Mouse (Mus musculus) intestine, embryonic 16.5 days (tissue): Measurements from ENCODE around the gene Ndufc2. TPM values are rescaled to one million over a fixed set of nuclear protein-coding genes. Genes with fewer than 3 reads are reported as not detected.

Experiments
- ATAC-seq: fragments of 200-750 bp; cut with Nextera tagmentation; 2 replicates; pipeline ENCODE4 v1.8.0; 2017; ENCODE audit warnings: moderate TSS enrichment, moderate library complexity
- H3K27ac ChIP-seq: fragments of 300-500 bp; sonication (generic); 2 replicates; pipeline ENCODE4 v1.5.1; 2014; ENCODE audit warnings: mild to moderate bottlenecking, low read length
- H3K27me3 ChIP-seq: fragments of 300-500 bp; sonication (generic); replicated peaks from 2 replicates; pipeline ENCODE4 v1.6.1; 2014; ENCODE audit warnings: low read length, control low read depth, mixed read lengths; ENCODE audit not compliant: control insufficient read depth, insufficient read depth
- H3K36me3 ChIP-seq: fragments of 300-500 bp; sonication (generic); 2 replicates; pipeline ENCODE4 v1.6.1; 2014; ENCODE audit warnings: low read length, control low read depth; ENCODE audit not compliant: control insufficient read depth, insufficient read depth
- H3K4me1 ChIP-seq: fragments of 300-500 bp; sonication (generic); 2 replicates; pipeline ENCODE4 v1.6.1; 2014; ENCODE audit warnings: low read length, control low read depth, mixed read lengths; ENCODE audit not compliant: control insufficient read depth, insufficient read depth
- H3K4me2 ChIP-seq: fragments of 300-500 bp; sonication (generic); 2 replicates; pipeline ENCODE4 v1.6.1; 2014; ENCODE audit warnings: low read depth, low read length, control low read depth
- H3K4me3 ChIP-seq: fragments of 300-500 bp; sonication (generic); 2 replicates; pipeline ENCODE4 v1.5.1; 2014; ENCODE audit warnings: mild to moderate bottlenecking, low read length
- H3K9ac ChIP-seq: fragments of 300-500 bp; sonication (generic); 2 replicates; pipeline ENCODE4 v1.6.1; 2014; ENCODE audit warnings: low read depth, low read length
- H3K9me3 ChIP-seq: fragments of 300-500 bp; sonication (generic); 2 replicates; pipeline ENCODE4 v1.6.1; 2016; ENCODE audit warnings: low read length, control low read depth; ENCODE audit not compliant: control insufficient read depth
- WGBS: fragments of 180-500 bp; shearing (Covaris S2); extraction: QIAGEN DNeasy Blood & Tissue Kit; methylation state at CpG from one replicate; pipeline ENCODE4 v1.1.7; 2014; 5-methylcytosine and 5-hydroxymethylcytosine counted together
- polyA plus RNA-seq: library from polyadenylated mRNA; unstranded; fragments of >200 nt; fragmentation: Nextera tagmentation; extraction: Ambion mirVana; gene quantifications from 2 replicates; pipeline ENCODE4 v1.2.1, GENCODE M21; 2015

Gene Ndufc2
- polyA plus RNA-seq, 1 experiment from 2014 or later, result 385 TPM

DNA sequence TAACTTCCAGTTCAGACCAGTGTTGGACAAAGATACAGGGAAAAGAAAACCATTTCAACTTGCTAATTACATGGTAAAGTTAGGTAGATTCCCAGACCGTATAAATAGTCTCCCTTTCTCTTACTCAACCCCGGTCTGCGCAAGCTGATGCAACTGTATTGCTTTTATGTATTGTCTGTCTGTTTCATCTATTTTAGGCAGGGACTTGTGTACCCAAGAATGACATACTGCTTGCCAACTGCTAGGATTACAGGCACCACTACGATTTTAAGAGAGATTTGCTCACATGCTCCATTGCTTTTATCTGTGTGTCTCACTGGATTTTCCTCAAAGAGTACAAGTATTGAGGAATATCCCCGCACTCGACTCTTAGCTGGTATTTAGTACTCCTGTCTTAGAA is 860 bp upstream of the Ndufc2 start:
- 89% methylated on average over 6 of the region's 6 CpGs for WGBS
- ATAC-seq, result no peak
- H3K27me3 ChIP-seq, result no peaks in the 10 kb centered on the region

DNA sequence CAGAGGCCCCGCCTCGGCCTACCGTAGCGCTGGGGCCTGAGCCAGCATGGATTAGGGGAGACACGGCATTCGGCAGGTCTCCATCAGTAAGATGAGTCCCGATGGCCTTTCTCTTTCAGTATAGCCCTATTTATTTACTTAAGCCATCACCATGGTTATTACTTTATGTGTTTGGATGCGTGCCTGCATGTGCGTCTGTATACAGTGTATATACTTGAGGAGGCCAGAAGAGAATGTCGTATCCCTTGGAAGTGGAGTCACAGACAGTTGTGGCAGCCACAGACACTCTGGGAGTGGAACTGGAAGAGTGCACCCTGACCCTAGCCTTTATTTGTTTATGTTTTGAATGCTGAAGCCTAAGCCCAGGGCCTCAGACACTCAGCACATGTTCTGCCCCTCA is 7.3 kb downstream of the Ndufc2 start:
- no peak overlapping the region for H3K4me2 ChIP-seq
- H3K9me3 ChIP-seq, result no peaks in the 10 kb centered on the region
- 64% methylated on average over 10 of the region's 10 CpGs for WGBS
- peaks cover 22% of the 10 kb centered on the region for H3K36me3 ChIP-seq
- H3K27me3 ChIP-seq, result no peaks in the 10 kb centered on the region
- no peaks in the 10 kb centered on the region for H3K4me1 ChIP-seq
- no peak overlapping the region for H3K4me3 ChIP-seq
- no peak overlapping the region for H3K9ac ChIP-seq
- no peak overlapping the region for H3K27ac ChIP-seq
- peak; percentile 49 for ATAC-seq

More for the DNA sequence above, 860 bp upstream of the Ndufc2 start:
- peaks cover 13% of the 10 kb centered on the region for H3K4me1 ChIP-seq
- no peaks in the 10 kb centered on the region; the same call in 1 of the 2 replicates for H3K36me3 ChIP-seq
- no peak overlapping the region for H3K4me3 ChIP-seq
- H3K4me2 ChIP-seq, result no peak overlapping the region
- H3K9me3 ChIP-seq, result no peaks in the 10 kb centered on the region
- no peak overlapping the region for H3K9ac ChIP-seq
- H3K27ac ChIP-seq, result no peak overlapping the region

GRCm38 (mm10) chr7:97411106-97411505 is 11.3 kb downstream of the Ndufc2 start:
- H3K27me3 ChIP-seq, result no peaks in the 10 kb centered on the region
- no peak overlapping the region for H3K27ac ChIP-seq
- no peak overlapping the region for H3K4me2 ChIP-seq
- peaks cover 22% of the 10 kb centered on the region for H3K36me3 ChIP-seq
- H3K4me3 ChIP-seq, result no peak overlapping the region
- no peaks in the 10 kb centered on the region for H3K4me1 ChIP-seq
- 91% methylated on average over 2 of the region's 2 CpGs for WGBS
- ATAC-seq, result no peak
- H3K9ac ChIP-seq, result no peak overlapping the region
- no peaks in the 10 kb centered on the region for H3K9me3 ChIP-seq

DNA sequence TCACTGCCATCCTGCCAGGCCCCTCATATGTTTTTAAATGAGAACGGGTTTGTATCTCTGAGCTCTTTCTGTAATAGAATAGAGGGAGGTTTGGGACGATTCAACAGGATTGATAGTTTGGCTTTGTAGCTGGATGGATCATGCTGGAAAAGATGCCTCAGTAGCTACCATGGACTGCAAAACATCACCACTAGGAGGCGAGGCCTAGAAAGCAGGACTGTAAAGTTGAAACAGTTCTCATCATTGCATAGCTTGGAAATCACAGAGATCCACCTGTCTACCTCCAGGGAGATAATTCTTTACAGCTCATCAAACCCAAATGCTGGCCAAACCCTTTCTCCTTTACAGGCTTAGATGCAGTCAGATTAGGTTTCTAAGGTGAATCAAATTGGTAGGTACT is 11.8 kb downstream of the Ndufc2 start:
- no peak overlapping the region for H3K9ac ChIP-seq
- H3K4me3 ChIP-seq, result no peak overlapping the region
- no peak overlapping the region for H3K27ac ChIP-seq
- H3K27me3 ChIP-seq, result no peaks in the 10 kb centered on the region
- H3K4me1 ChIP-seq, result no peaks in the 10 kb centered on the region
- 79% methylated on average over 3 of the region's 3 CpGs for WGBS
- no peaks in the 10 kb centered on the region for H3K9me3 ChIP-seq
- no peak overlapping the region for H3K4me2 ChIP-seq
- H3K36me3 ChIP-seq, result peaks cover 22% of the 10 kb centered on the region
- ATAC-seq, result no peak

DNA sequence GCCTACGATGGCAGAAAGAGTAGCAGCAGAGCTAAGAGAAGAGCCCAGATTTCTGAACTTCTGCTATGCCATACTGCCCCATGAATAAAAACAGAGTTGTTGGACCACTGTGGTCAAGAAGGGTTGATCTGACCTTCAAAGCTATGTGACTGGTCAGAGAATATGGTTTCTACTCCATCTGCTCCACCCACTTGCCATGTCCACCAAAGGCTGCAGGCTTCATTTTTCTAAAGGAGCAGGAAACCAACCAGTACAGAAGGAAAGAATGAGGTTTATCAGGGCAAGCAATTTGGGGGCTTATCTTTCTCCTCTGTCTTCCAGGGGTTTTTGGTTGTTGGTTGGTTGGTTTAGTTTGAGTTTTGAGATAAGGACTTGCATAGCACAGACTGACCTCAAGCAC is 14.2 kb downstream of the Ndufc2 start:
- Histone ChIP-seq H3K27ac (no peak overlapping the region), H3K9ac (no peak overlapping the region), H3K36me3 (peaks cover 19% of the 10 kb centered on the region), H3K4me2 (no peak overlapping the region), H3K9me3 (no peaks in the 10 kb centered on the region), H3K4me1 (no peaks in the 10 kb centered on the region), H3K27me3 (no peaks in the 10 kb centered on the region), H3K4me3 (no peak overlapping the region)
- WGBS, result 94% methylated on average over 1 of the region's 1 CpGs
- ATAC-seq, result no peak

DNA sequence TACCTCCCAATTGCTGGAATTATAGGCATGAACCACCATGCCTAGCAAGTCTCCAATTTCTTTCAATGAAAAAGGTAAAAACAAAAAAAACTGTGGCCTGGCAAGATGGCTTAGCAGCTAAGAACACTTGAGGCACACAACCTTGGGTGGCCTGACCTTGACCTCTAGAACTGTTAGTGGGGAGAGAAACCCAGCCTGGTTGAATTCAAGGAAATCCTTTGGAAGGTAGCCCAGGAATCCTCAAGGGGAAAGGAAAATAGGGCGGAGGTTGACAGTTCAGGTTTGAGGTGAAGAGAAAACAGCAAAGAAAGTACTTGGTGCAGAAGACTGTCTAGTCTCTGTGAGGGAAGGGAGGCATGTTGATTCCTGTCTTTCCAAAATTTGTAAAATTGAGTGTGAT is 14.6 kb downstream of the Ndufc2 start:
- Histone ChIP-seq H3K4me1 (no peaks in the 10 kb centered on the region), H3K4me2 (no peak overlapping the region), H3K9ac (no peak overlapping the region), H3K4me3 (no peak overlapping the region), H3K9me3 (no peaks in the 10 kb centered on the region), H3K27me3 (no peaks in the 10 kb centered on the region), H3K36me3 (peaks cover 16% of the 10 kb centered on the region), H3K27ac (no peak overlapping the region)
- 79% methylated on average over 1 of the region's 1 CpGs for WGBS
- ATAC-seq, result no peak

- peak; percentile 73 for ATAC-seq
- Histone ChIP-seq H3K4me3 (no peak overlapping the region), H3K4me2 (no peak overlapping the region), H3K27ac (no peak overlapping the region), H3K4me1 (no peaks in the 10 kb centered on the region), H3K9me3 (no peaks in the 10 kb centered on the region), H3K27me3 (no peaks in the 10 kb centered on the region), H3K36me3 (peaks cover 9% of the 10 kb centered on the region), H3K9ac (no peak overlapping the region)
- WGBS, result 46% methylated on average over 9 of the region's 9 CpGs
Observed at GRCm38 (mm10) chr7:97414915-97415687, 15.3 kb downstream of the Ndufc2 start.

- H3K36me3 ChIP-seq, result no peaks in the 10 kb centered on the region
- no peak overlapping the region for H3K9ac ChIP-seq
- H3K27ac ChIP-seq, result no peak overlapping the region
- ATAC-seq, result no peak
- H3K9me3 ChIP-seq, result no peaks in the 10 kb centered on the region
- WGBS, result 85% methylated on average over 4 of the region's 4 CpGs
- H3K4me3 ChIP-seq, result no peak overlapping the region
- H3K27me3 ChIP-seq, result no peaks in the 10 kb centered on the region
- H3K4me2 ChIP-seq, result no peak overlapping the region
- no peaks in the 10 kb centered on the region for H3K4me1 ChIP-seq
Observed at GRCm38 (mm10) chr7:97416473-97416872, 16.7 kb downstream of the Ndufc2 start.

DNA sequence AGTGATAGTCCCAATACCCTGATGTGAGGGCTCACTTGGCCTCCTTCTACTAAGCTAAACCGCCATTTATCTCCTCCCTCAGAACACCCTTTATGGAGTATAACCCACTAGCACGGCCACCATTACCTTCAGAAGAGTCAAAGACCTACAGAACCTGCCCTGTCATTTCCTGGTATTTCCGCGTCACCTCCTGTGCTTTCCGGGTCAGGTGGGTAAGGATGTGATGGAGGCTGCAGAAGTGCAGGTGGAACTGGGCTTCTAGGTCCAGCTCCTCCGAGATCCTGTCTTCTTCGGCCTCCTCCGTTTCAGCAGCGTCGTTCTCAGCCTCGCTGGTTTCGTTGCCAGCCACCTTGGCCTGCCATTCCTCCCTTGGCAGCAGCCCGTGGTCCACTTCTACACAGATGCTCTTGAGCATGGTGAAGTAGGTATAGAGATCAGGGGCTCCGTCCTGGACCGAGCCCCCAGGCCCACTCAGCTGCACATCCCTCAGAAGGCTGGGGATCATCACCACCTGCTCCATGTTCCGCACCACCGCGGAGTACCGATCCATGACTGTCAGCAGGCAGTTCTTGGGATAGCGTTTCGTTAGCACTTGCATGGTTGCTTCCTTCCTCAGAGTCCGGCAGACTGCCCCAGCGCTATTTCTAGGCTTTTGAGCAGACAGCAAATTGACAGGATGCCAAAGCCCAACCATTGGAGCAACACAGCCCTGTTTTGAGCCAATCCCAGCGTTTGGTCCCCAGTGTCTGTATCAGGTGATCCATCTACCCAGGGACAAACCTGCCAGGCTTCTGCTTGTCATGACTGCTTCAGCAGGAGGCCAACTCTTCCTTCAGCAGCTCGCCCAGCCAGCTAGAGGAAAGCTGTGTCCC is 17.3 kb downstream of the Ndufc2 start, which contains the start of gene Thrsp:
Thrsp (minus strand) TSS at position 825 of the 872 bp plus-strand sequence.
- 78% methylated on average over 25 of the region's 25 CpGs for WGBS
- no peaks in the 10 kb centered on the region for H3K9me3 ChIP-seq
- H3K4me3 ChIP-seq, result no peak within 1 kb of the TSS
- no peak for ATAC-seq
- no peaks in the 10 kb centered on the region for H3K36me3 ChIP-seq
- H3K4me2 ChIP-seq, result no peak within 1 kb of the TSS
- H3K9ac ChIP-seq, result no peak within 1 kb of the TSS
- no peaks in the 10 kb centered on the region for H3K4me1 ChIP-seq
- no peaks in the 10 kb centered on the region for H3K27me3 ChIP-seq
- H3K27ac ChIP-seq, result no peak within 1 kb of the TSS
